Mouse (Mus musculus): ENCODE results near the gene Tmem211. TPM values are rescaled to one million over a fixed set of nuclear protein-coding genes. Genes with fewer than 3 reads are reported as not detected.

Gene Tmem211
- polyA plus RNA-seq, 1 experiment, result not detected

GRCm38 (mm10) chr5:113210314-113210713 is 16.4 kb upstream of the Tmem211 start:
- no peak overlapping the region for H3K4me3 ChIP-seq (ENCODE audit: insufficient read depth, low read length)
- H3K4me1 ChIP-seq (ENCODE audit: control insufficient read depth, insufficient read depth, low read length), result peaks cover 48% of the 10 kb centered on the region
- no peak for TF ChIP-seq POLR2A (IDR thresholded peaks at IDR 0.05; ENCODE audit: borderline replicate concordance, low read depth, low read length)
- TF ChIP-seq CTCF (IDR thresholded peaks at IDR 0.05; ENCODE audit: low read depth, low read length), result no peak
- H3K27ac ChIP-seq (ENCODE audit: insufficient read depth, low read depth, low read length), result peak overlapping the region; percentile 66

- Histone ChIP-seq H3K4me3 (ENCODE audit: insufficient read depth, low read length) (no peak overlapping the region), H3K27ac (ENCODE audit: insufficient read depth, low read depth, low read length) (no peak overlapping the region), H3K4me1 (ENCODE audit: control insufficient read depth, insufficient read depth, low read length) (peaks cover 37% of the 10 kb centered on the region)
- TF ChIP-seq CTCF (IDR thresholded peaks at IDR 0.05; ENCODE audit: low read depth, low read length), result no peak
- TF ChIP-seq POLR2A (IDR thresholded peaks at IDR 0.05; ENCODE audit: borderline replicate concordance, low read depth, low read length), result no peak
Observed at GRCm38 (mm10) chr5:113212156-113212835, 14.4 kb upstream of the Tmem211 start.

- Histone ChIP-seq H3K4me1 (ENCODE audit: control insufficient read depth, insufficient read depth, low read length) (peaks cover 24% of the 10 kb centered on the region), H3K4me3 (ENCODE audit: insufficient read depth, low read length) (no peak overlapping the region), H3K27ac (ENCODE audit: insufficient read depth, low read depth, low read length) (no peak overlapping the region)
- no peak for TF ChIP-seq POLR2A (IDR thresholded peaks at IDR 0.05; ENCODE audit: borderline replicate concordance, low read depth, low read length)
- no peak for TF ChIP-seq CTCF (IDR thresholded peaks at IDR 0.05; ENCODE audit: low read depth, low read length)
Observed at GRCm38 (mm10) chr5:113214041-113214440, 12.7 kb upstream of the Tmem211 start.

- no peak overlapping the region for H3K27ac ChIP-seq (ENCODE audit: insufficient read depth, low read depth, low read length)
- TF ChIP-seq POLR2A (IDR thresholded peaks at IDR 0.05; ENCODE audit: borderline replicate concordance, low read depth, low read length), result no peak
- TF ChIP-seq CTCF (IDR thresholded peaks at IDR 0.05; ENCODE audit: low read depth, low read length), result no peak
- no peak overlapping the region for H3K4me3 ChIP-seq (ENCODE audit: insufficient read depth, low read length)
Observed at GRCm38 (mm10) chr5:113214455-113214854, 12.3 kb upstream of the Tmem211 start.

GRCm38 (mm10) chr5:113215610-113216011 is 11.1 kb upstream of the Tmem211 start:
- TF ChIP-seq CTCF (IDR thresholded peaks at IDR 0.05; ENCODE audit: low read depth, low read length) (no peak), POLR2A (IDR thresholded peaks at IDR 0.05; ENCODE audit: borderline replicate concordance, low read depth, low read length) (no peak)
- no peak overlapping the region for H3K27ac ChIP-seq (ENCODE audit: insufficient read depth, low read depth, low read length)

More at GRCm38 (mm10) chr5:113214455-113214854, 12.3 kb upstream of the Tmem211 start:
- peaks cover 20% of the 10 kb centered on the region for H3K4me1 ChIP-seq (ENCODE audit: control insufficient read depth, insufficient read depth, low read length)

GRCm38 (mm10) chr5:113216328-113216960 is 10.3 kb upstream of the Tmem211 start:
- no peak for TF ChIP-seq POLR2A (IDR thresholded peaks at IDR 0.05; ENCODE audit: borderline replicate concordance, low read depth, low read length)
- TF ChIP-seq CTCF (IDR thresholded peaks at IDR 0.05; ENCODE audit: low read depth, low read length), result no peak
- Histone ChIP-seq H3K4me3 (ENCODE audit: insufficient read depth, low read length) (no peak overlapping the region), H3K4me1 (ENCODE audit: control insufficient read depth, insufficient read depth, low read length) (peaks cover 7% of the 10 kb centered on the region; the same call in 1 of the 2 replicates), H3K27ac (ENCODE audit: insufficient read depth, low read depth, low read length) (no peak overlapping the region)

More at GRCm38 (mm10) chr5:113215610-113216011, 11.1 kb upstream of the Tmem211 start:
- Histone ChIP-seq H3K4me3 (ENCODE audit: insufficient read depth, low read length) (no peak overlapping the region), H3K4me1 (ENCODE audit: control insufficient read depth, insufficient read depth, low read length) (peaks cover 10% of the 10 kb centered on the region)

- H3K4me1 ChIP-seq (ENCODE audit: control insufficient read depth, insufficient read depth, low read length), result peaks cover 7% of the 10 kb centered on the region; the same call in 1 of the 2 replicates
- H3K27ac ChIP-seq (ENCODE audit: insufficient read depth, low read depth, low read length), result no peak overlapping the region
- TF ChIP-seq CTCF (IDR thresholded peaks at IDR 0.05; ENCODE audit: low read depth, low read length) (no peak), POLR2A (IDR thresholded peaks at IDR 0.05; ENCODE audit: borderline replicate concordance, low read depth, low read length) (no peak)
- no peak overlapping the region for H3K4me3 ChIP-seq (ENCODE audit: insufficient read depth, low read length)
Observed at GRCm38 (mm10) chr5:113217076-113217475, 9.6 kb upstream of the Tmem211 start.

GRCm38 (mm10) chr5:113218617-113219235 is 8.0 kb upstream of the Tmem211 start:
- TF ChIP-seq CTCF (IDR thresholded peaks at IDR 0.05; ENCODE audit: low read depth, low read length), result no peak
- TF ChIP-seq POLR2A (IDR thresholded peaks at IDR 0.05; ENCODE audit: borderline replicate concordance, low read depth, low read length), result no peak
- H3K4me1 ChIP-seq (ENCODE audit: control insufficient read depth, insufficient read depth, low read length), result peaks cover 16% of the 10 kb centered on the region
- H3K4me3 ChIP-seq (ENCODE audit: insufficient read depth, low read length), result no peak overlapping the region
- no peak overlapping the region for H3K27ac ChIP-seq (ENCODE audit: insufficient read depth, low read depth, low read length)

- TF ChIP-seq CTCF (IDR thresholded peaks at IDR 0.05; ENCODE audit: low read depth, low read length) (no peak), POLR2A (IDR thresholded peaks at IDR 0.05; ENCODE audit: borderline replicate concordance, low read depth, low read length) (no peak)
- no peak overlapping the region for H3K4me3 ChIP-seq (ENCODE audit: insufficient read depth, low read length)
- H3K4me1 ChIP-seq (ENCODE audit: control insufficient read depth, insufficient read depth, low read length), result peaks cover 19% of the 10 kb centered on the region
- H3K27ac ChIP-seq (ENCODE audit: insufficient read depth, low read depth, low read length), result no peak overlapping the region
Observed at GRCm38 (mm10) chr5:113219450-113219849, 7.3 kb upstream of the Tmem211 start.

GRCm38 (mm10) chr5:113219876-113220275 is 6.8 kb upstream of the Tmem211 start:
- H3K4me3 ChIP-seq (ENCODE audit: insufficient read depth, low read length), result no peak overlapping the region
- no peak for TF ChIP-seq POLR2A (IDR thresholded peaks at IDR 0.05; ENCODE audit: borderline replicate concordance, low read depth, low read length)
- no peak for TF ChIP-seq CTCF (IDR thresholded peaks at IDR 0.05; ENCODE audit: low read depth, low read length)
- no peak overlapping the region for H3K27ac ChIP-seq (ENCODE audit: insufficient read depth, low read depth, low read length)
- peaks cover 19% of the 10 kb centered on the region for H3K4me1 ChIP-seq (ENCODE audit: control insufficient read depth, insufficient read depth, low read length)

Data from bone marrow macrophage, adult 2 months (primary cell).